Mouse (Mus musculus) regulatory T cell (primary cell): ENCODE results near the gene Armc5.

ENCODE experiments used
- in situ Hi-C: fragments of 300-600 bp; cut with MboI, MseI; formaldehyde crosslinking; loops from one replicate; pipeline ENCODE4 v1.15.1; 2025; ENCODE audit warnings: high pct_unique_total_duplicates

The Armc5 gene

DNA sequence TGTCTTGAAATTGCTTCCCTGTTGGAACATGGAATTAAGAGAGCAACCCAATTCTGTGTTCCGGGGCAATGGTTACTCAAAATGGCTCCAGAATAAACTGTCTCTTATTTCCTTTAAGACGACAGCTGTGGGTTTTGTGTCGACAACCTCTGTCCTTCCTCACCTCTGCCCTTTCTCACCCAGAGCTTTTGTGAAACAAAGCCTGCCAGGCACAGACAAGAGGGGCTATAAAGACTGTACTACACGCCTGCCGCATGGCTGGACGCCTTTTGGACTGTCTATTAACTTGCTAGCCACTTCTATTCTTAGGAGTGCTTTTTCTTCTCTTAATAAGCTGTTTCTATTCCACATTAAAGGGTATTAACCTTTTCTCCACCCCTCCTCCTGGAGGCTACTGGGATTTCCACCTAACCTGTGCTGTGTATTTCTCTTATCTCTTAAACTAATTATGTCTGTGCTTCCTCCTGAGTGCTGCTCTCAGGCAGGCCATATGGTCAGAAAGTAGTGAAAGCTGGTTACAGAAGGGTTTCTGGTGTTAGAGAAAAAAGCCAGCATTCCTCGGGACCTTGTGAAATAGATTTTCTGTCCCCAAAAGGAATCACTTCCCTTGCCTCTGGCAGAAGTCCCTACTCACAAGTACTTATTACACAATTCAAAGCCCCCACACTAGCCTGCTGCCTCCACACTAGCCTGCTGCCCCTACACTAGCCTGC lies 45.5 kb downstream of the Armc5 start:
- in situ Hi-C loops, result no loop called here

DNA sequence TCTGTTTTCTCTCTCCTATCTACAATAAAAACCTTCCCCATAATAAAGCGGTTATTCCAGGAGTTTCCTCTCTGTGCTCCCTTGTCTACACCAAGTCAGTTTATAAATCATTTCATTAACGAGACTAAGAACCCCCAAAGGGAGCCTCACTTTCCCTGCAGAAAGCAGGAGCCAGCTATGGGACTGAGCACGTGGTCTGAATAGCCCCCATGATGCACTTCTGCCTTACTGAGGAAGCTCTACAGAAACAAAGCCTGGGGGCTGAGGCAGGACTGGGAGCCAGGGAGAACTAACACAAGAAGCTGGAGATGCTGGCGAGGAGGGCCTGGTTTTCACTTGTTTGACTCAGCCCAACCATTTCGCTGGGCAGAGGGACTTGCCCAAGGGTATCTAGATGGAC lies 46.9 kb downstream of the Armc5 start:
- in situ Hi-C loops, result no loop called here

DNA sequence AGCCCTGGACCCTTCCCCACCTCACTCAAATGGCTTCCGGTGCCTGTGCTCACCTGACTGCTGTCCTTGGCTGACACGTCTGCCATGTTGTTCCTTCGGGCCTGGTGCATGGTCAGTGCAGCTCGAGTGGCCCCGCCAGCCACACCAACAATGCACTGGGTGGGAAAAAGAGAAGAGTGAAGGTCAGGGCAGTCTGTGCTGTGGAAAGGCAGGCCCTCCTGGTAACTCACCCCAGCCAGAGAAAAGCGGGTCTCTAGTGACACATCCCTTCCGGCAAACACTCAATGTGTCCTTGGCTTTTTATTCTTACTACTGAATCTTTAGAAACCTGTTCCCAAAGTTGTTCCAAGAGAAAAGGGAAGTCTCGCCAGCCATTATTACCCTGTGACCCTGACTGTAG lies 47.9 kb downstream of the Armc5 start:
- in situ Hi-C loops, result no loop called here

DNA sequence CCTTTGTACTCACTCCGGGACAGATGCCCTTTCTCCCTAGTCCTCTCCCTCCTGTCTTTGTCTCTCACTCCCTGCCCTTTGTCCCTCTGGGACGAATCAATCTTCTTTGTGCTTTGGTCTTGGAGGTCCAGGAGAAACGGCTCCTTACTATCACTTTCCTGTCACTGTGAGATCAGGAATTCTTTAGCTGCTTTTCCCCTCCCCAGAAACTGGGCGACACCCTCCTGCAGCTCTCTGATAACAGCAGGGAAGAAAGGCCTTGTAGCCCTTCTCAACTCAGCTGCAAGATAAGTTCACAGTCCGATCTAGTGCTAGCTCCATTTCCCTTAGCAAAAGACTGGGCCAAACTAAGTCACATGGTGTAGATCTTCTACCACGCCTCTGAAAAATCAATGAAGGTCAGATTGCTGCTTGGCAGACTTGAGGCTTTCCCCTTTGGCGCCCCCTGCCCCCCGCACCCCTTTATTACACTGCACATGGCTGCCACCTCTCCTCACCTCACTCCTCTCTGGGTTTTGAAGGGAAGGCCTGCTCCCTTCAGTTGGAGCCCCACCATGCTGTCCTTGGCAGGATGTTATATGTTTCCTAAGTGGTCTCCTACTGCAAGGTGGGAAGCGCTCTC lies 51.9 kb downstream of the Armc5 start:
- in situ Hi-C loops, result no loop called here
